Mouse (Mus musculus): ENCODE results near the gene Dtnbp1. TPM values are rescaled to one million over a fixed set of nuclear protein-coding genes. Genes with fewer than 3 reads are reported as not detected.

Dtnbp1 gene
- 56.6 and 58.1 TPM in 2 replicates for polyA plus RNA-seq (2011; ENCODE audit: insufficient read length, low read depth, missing spikeins)

DNA sequence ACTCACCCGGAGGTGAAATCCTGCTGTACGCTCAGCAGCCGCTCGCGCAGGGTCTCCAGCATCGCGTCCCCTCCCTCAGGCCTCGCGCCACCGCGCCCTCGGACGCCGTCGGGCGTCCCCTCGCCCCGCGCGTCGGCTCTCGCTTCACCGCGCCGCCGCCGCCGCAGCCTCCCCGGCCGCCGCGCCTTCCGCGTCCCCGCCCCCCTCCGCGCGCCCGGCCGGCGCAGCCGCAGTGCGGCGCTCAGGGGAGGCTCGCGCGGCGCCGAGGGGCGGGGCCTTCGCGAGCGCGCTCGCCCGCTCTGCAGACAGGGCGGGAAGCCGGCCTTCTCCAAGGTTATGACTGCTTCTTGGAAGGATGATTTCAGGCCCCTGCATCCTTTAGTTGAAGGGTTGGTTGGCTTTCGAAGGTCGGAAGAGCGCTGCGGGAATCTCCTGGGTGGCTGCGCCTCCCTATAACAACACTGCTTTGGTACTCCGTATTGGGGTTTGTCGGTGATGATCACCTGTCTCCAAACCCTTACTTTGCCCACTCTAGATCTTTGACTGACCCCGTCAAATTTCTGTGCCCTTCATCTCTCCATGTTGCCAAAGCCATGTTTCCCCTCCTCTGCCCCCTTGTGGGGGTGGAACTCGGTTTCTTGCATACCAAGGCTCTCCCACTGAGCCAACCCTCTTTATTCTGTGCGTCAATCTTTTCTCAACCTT, at the start of gene Dtnbp1:
Gene Dtnbp1, minus strand, starts transcription at position 237 of the 705 bp plus-strand sequence.
- peak within 1 kb of the TSS; percentile 70 for H3K27ac ChIP-seq (ENCODE audit: insufficient read depth, low read length)
- H3K4me3 ChIP-seq (ENCODE audit: insufficient read depth, low read length) = peak within 1 kb of the TSS; percentile 95
- no peak for TF ChIP-seq CTCF (IDR thresholded peaks at IDR 0.05; ENCODE audit: borderline replicate concordance, insufficient read depth, low read length)
- TF ChIP-seq POLR2A (IDR thresholded peaks at IDR 0.05; ENCODE audit: low read depth, low read length) = peak; percentile 50

DNA sequence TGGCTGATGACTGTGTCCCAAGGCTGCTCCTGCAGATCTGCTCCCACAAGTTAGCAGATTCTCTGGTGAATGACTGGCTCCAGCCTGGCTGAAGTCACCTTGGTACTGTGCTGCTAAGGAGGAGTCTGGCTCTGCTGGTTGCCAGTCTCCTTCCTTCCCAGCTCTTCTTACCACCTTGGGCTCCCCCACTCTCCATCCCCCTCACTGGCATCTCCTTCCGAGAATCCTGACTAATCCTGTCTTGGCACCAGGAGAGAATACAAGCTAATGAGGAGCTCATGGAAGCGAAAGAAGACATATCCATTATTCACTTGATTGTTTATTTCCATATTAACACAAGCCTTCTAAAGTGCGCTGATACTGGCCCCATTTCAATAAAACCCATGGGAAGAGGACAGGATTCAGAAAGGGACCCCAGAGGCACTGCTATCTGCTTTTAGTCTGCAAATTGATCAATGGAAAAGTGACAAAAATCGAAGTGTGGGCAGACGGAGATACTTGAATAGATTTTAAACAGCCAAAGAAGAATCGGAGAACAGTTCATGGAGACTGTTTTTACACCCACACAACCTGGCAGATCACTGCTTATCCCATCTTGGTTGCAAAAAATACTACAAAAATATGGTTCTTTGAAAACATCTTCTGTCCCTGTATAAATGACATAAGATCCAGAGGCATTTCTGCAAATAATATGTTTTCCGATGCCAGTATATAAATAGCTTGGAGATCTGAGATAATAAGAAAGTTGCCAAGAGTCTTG, 47.5 kb upstream of the Dtnbp1 start:
- no peak overlapping the region for H3K27ac ChIP-seq (ENCODE audit: insufficient read depth, low read length)
- H3K4me1 ChIP-seq (ENCODE audit: control insufficient read depth, insufficient read depth, low read length) = no peaks in the 10 kb centered on the region
- H3K4me3 ChIP-seq (ENCODE audit: insufficient read depth, low read length) = no peak overlapping the region
- TF ChIP-seq CTCF (IDR thresholded peaks at IDR 0.05; ENCODE audit: borderline replicate concordance, insufficient read depth, low read length) = no peak
- no peak for TF ChIP-seq POLR2A (IDR thresholded peaks at IDR 0.05; ENCODE audit: low read depth, low read length)

More for the DNA sequence above, at the start of gene Dtnbp1:
- H3K4me1 ChIP-seq (ENCODE audit: control insufficient read depth, insufficient read depth, low read length) = peaks cover 11% of the 10 kb centered on the region

DNA sequence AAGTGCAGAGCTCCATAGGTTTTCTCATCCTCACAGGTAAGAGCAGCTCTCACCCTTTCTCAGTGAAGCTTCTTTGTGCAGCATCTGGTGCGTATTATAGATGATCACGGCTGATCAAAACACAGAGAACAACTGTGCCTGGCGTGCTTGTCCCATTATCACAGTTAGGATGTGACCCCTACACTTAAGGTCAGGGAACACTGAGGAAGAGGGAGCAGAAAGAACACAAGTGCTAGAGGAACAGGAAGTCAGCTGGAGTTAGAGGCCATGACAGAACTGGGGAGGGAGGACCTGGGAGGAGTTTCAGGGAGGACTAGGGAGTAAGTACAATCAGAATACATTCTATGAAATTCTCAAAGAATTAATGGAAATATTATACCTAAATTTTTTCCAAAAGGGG, 41.5 kb upstream of the Dtnbp1 start:
- no peak overlapping the region for H3K27ac ChIP-seq (ENCODE audit: insufficient read depth, low read length)
- H3K4me3 ChIP-seq (ENCODE audit: insufficient read depth, low read length) = no peak overlapping the region
- TF ChIP-seq CTCF (IDR thresholded peaks at IDR 0.05; ENCODE audit: borderline replicate concordance, insufficient read depth, low read length) = no peak
- TF ChIP-seq POLR2A (IDR thresholded peaks at IDR 0.05; ENCODE audit: low read depth, low read length) = no peak
- H3K4me1 ChIP-seq (ENCODE audit: control insufficient read depth, insufficient read depth, low read length) = no peaks in the 10 kb centered on the region

DNA sequence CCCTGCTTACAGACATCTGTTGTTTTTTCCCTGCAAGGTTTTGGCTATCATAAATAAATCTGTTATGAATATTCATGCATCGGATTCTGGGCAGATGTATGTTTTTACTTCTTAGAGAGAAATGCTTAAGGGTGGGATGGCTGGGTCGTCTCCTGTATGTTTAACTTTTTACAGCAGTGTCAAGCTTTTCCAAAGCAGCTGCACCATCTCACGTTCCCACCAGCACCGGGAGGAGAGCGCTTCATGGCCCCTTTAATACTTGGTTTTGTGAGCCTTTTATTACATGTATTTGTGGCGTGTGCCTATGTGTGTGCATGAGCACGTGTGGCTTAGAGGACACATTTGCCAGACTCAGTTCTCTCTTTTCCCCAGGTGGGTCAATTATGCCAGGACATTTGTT, 38.8 kb upstream of the Dtnbp1 start:
- no peak for TF ChIP-seq POLR2A (IDR thresholded peaks at IDR 0.05; ENCODE audit: low read depth, low read length)
- TF ChIP-seq CTCF (IDR thresholded peaks at IDR 0.05; ENCODE audit: borderline replicate concordance, insufficient read depth, low read length) = no peak
- H3K27ac ChIP-seq (ENCODE audit: insufficient read depth, low read length) = no peak overlapping the region
- no peak overlapping the region for H3K4me3 ChIP-seq (ENCODE audit: insufficient read depth, low read length)
- H3K4me1 ChIP-seq (ENCODE audit: control insufficient read depth, insufficient read depth, low read length) = no peaks in the 10 kb centered on the region

DNA sequence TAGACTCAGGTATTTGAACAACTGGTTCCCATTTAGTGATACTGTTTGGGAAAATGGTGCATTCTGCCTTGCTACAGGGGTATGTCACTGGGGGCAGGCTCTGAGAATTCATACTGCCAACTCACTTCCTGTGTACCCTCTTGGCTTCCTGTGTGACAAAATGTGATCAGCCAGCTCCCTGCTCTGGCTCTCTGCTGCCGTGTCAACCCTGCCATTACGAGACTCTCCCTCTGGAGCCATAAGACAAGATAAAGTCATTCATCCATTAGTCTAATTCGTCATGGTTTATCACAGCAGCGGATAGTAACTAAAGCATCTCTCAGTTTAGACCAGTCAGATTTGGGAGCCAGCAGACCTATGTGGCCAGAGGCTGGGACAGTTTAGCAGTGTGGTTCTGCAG, 38.2 kb upstream of the Dtnbp1 start:
- H3K27ac ChIP-seq (ENCODE audit: insufficient read depth, low read length) = no peak overlapping the region
- no peak for TF ChIP-seq POLR2A (IDR thresholded peaks at IDR 0.05; ENCODE audit: low read depth, low read length)
- H3K4me3 ChIP-seq (ENCODE audit: insufficient read depth, low read length) = no peak overlapping the region
- H3K4me1 ChIP-seq (ENCODE audit: control insufficient read depth, insufficient read depth, low read length) = no peaks in the 10 kb centered on the region

DNA sequence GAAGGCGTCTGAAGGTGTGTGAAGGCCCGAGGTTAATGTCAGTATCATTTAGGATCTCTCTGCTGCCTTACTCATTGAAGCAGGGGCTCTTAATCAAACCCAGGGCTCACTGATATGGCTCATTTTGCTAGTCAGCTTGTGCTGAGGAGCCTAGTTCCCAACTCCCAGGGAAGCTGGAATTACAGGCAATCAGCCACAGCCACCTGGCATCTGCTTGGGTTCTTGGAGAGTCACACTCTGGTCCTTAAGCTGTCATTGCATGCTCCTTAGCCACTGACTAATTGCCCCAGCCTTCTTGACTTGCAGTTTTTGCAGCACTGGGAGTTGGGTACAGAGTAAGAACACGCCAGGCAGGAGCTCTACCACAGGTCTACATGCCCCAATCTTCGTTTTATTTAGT, 34.5 kb upstream of the Dtnbp1 start:
- H3K4me3 ChIP-seq (ENCODE audit: insufficient read depth, low read length) = no peak overlapping the region
- TF ChIP-seq CTCF (IDR thresholded peaks at IDR 0.05; ENCODE audit: borderline replicate concordance, insufficient read depth, low read length) (no peak), POLR2A (IDR thresholded peaks at IDR 0.05; ENCODE audit: low read depth, low read length) (no peak)
- no peak overlapping the region for H3K27ac ChIP-seq (ENCODE audit: insufficient read depth, low read length)
- H3K4me1 ChIP-seq (ENCODE audit: control insufficient read depth, insufficient read depth, low read length) = no peaks in the 10 kb centered on the region

DNA sequence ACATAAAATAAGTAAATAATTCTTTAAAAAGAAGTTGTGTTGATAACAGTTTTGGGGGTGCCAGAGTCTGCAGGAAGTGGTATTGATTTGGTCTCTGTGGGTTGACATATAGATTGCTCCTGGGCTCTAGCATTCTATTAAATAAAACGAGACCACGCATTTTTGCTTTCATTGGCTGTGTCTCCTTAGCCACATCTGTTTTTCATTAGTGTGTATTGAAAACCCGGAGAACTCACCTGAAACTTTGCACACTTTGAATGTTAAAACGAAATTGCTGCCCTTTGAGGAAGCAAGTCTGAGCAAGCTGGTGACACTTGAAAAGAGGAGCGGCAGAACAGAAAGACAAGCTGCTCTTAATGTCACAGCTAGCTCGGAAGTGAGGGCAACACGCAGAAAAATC, 32.8 kb upstream of the Dtnbp1 start:
- no peak overlapping the region for H3K27ac ChIP-seq (ENCODE audit: insufficient read depth, low read length)
- no peak overlapping the region for H3K4me3 ChIP-seq (ENCODE audit: insufficient read depth, low read length)
- TF ChIP-seq CTCF (IDR thresholded peaks at IDR 0.05; ENCODE audit: borderline replicate concordance, insufficient read depth, low read length) (no peak), POLR2A (IDR thresholded peaks at IDR 0.05; ENCODE audit: low read depth, low read length) (no peak)
- no peaks in the 10 kb centered on the region for H3K4me1 ChIP-seq (ENCODE audit: control insufficient read depth, insufficient read depth, low read length)

DNA sequence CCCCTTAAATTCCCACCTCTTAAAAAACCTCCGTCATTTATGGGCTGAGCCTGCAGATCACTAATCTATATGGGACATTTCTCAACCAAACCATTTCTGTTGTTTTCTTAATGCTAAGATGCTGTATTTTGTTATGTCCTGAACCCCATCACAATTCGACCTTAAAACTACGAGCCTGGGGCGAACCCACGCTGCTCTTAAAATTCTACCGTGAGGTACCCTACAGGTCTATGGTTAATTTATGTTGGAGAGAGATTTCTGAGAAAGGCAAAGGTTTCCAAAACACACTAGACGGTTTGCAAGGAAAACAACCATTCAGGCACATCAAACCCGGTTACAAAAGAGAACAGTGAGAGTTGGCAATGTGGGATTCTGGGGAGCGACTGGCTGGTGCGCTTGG, 31.4 kb upstream of the Dtnbp1 start:
- Histone ChIP-seq H3K27ac (ENCODE audit: insufficient read depth, low read length) (no peak overlapping the region), H3K4me3 (ENCODE audit: insufficient read depth, low read length) (no peak overlapping the region), H3K4me1 (ENCODE audit: control insufficient read depth, insufficient read depth, low read length) (no peaks in the 10 kb centered on the region)
- no peak for TF ChIP-seq POLR2A (IDR thresholded peaks at IDR 0.05; ENCODE audit: low read depth, low read length)
- no peak for TF ChIP-seq CTCF (IDR thresholded peaks at IDR 0.05; ENCODE audit: borderline replicate concordance, insufficient read depth, low read length)

DNA sequence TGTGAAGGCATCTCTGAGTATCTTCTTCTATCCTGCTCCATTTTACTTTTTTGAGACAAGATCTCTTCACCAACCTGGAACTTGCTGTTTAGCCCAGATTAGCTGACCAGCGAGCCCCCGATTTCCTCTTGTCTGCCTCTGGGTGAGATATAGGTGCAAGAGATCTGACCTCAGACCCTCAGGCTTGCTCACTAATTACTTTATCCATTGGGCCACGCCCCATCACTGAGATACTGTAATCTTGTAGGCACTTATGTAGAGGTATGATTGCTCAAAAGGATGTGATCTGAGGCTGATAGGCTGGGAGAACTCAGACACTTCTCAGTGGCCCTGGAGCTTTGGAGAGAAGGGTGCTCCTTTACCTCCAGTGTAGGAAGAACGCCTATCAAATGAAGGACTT, 30.5 kb upstream of the Dtnbp1 start:
- H3K4me3 ChIP-seq (ENCODE audit: insufficient read depth, low read length) = no peak overlapping the region
- TF ChIP-seq CTCF (IDR thresholded peaks at IDR 0.05; ENCODE audit: borderline replicate concordance, insufficient read depth, low read length) (no peak), POLR2A (IDR thresholded peaks at IDR 0.05; ENCODE audit: low read depth, low read length) (no peak)
- no peak overlapping the region for H3K27ac ChIP-seq (ENCODE audit: insufficient read depth, low read length)
- no peaks in the 10 kb centered on the region for H3K4me1 ChIP-seq (ENCODE audit: control insufficient read depth, insufficient read depth, low read length)

DNA sequence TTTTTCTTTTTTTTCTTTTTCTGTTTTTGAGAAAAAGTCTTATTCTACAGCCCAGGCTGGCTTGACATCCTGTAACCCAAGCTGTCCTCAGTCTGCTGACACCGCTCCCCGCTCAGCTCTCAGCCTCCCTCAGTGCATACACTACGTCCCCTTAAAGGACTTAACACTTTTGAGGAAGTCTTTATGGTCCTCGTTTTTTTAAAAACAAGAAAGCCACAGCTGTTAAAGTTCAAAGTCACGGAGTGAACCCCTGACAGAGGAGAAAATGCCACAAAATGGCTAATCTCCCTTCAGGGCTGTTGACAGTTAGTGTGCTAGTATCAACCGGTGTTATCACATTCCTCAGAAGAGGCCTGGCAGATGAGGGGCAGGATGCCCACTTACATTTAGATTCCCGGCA, 29.8 kb upstream of the Dtnbp1 start:
- TF ChIP-seq CTCF (IDR thresholded peaks at IDR 0.05; ENCODE audit: borderline replicate concordance, insufficient read depth, low read length) = no peak
- TF ChIP-seq POLR2A (IDR thresholded peaks at IDR 0.05; ENCODE audit: low read depth, low read length) = no peak
- H3K4me3 ChIP-seq (ENCODE audit: insufficient read depth, low read length) = no peak overlapping the region
- H3K27ac ChIP-seq (ENCODE audit: insufficient read depth, low read length) = no peak overlapping the region
- H3K4me1 ChIP-seq (ENCODE audit: control insufficient read depth, insufficient read depth, low read length) = no peaks in the 10 kb centered on the region
